Mouse (Mus musculus): Measurements from ENCODE around the gene Sorl1. TPM values are rescaled to one million over a fixed set of nuclear protein-coding genes. Genes with fewer than 3 reads are reported as not detected.

Sorl1 gene
- total RNA-seq, 1 experiment = 24.1 TPM

DNA sequence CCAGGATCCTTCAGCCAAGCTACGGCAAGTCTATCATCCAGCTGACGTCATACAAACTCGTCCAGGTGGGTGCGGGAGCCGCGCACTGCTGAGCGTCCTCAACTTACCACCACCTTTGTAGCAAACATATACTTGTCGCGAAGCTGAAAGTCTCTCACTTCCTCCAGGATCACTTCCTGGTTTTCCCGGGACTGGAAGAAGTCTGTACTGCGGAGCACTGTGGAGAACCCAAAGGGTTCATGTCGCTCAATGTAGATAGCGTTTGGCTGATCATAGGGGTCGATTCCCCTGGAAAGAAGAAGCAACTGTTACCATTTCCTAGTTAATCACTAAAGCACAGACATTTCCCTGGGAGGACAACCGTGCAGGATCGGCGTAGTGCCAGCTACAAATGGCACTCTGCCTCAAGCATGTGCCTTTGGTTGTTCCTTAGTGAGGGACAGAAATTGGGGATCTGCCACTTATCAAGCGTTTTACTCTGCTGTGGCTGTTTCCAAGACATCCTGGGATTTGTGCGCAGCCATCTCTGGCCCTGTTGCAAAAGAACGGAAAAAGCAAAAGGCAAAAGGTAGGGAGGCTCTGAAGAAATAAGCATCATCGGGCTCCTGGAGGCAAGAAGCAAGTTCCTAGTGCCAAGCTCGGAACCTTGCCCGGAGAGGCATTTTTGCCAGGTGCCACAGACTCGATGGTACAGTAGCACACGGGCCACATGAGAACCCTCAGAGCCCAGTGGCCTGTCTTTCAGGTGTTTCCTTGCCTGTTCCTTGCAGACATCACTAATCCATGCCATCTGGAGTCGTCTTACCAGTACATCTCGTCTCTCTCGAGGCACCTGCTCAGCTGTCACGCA is 42.2 kb downstream of the Sorl1 start:
- no peak for DNase-seq (ENCODE audit: low read depth, low spot score)
- Histone ChIP-seq H3K27ac (ENCODE audit: insufficient read depth, low read depth, low read length, poor library complexity, severe bottlenecking) (no peak overlapping the region), H3K4me1 (ENCODE audit: control insufficient read depth in 2 of 2, insufficient read depth in 2 of 2, low read length in 2 of 2, poor library complexity in 1 of 2) (no peaks in the 10 kb centered on the region), H3K9ac (ENCODE audit: insufficient read depth, low read depth, low read length, poor library complexity, severe bottlenecking) (no peak overlapping the region), H3K4me3 (ENCODE audit: insufficient read depth in 1 of 2, low read depth in 1 of 2, low read length in 2 of 2, poor library complexity in 1 of 2, severe bottlenecking in 1 of 2) (no peak overlapping the region), H3K9me3 (ENCODE audit: control insufficient read depth, insufficient read depth, low read depth, low read length) (no peaks in the 10 kb centered on the region), H3K36me3 (ENCODE audit: control insufficient read depth, insufficient read depth, low read length, poor library complexity, severe bottlenecking) (peaks cover 6% of the 10 kb centered on the region)
- in situ Hi-C loops (cut with MboI; ENCODE audit: low sequenced_read_pairs in 2 of 2, unreplicated experiment in 2 of 2) = no loop called here
- TF ChIP-seq HCFC1 (IDR thresholded peaks at IDR 0.05; ENCODE audit: borderline replicate concordance, insufficient read depth, low read length) (no peak), ZC3H11A (IDR thresholded peaks at IDR 0.05; ENCODE audit: borderline replicate concordance, low read depth, low read length) (no peak)

DNA sequence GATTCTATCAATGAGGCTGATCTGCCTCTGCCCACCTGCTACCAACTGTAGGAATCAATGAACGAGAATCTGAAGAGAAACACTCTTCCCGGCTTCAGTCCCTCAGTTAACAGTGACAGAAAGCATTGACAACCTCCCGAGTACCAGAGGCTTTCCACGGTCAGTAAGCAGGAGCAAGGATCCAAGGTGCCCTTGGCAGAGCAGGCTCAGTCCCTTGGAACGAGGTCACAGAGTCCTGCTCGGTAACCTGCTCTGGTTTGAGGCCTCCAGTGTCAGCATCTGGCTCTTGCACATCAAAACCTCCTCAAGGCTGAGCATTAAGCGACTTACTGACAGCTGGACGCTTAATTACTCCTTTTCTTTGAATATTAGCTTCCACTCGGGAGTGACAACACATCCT is 43.4 kb downstream of the Sorl1 start:
- in situ Hi-C loops (cut with MboI; ENCODE audit: low sequenced_read_pairs in 2 of 2, unreplicated experiment in 2 of 2) = no loop called here
- H3K9me3 ChIP-seq (ENCODE audit: control insufficient read depth, insufficient read depth, low read depth, low read length) = no peaks in the 10 kb centered on the region
- DNase-seq (ENCODE audit: low read depth, low spot score) = no peak
- H3K27ac ChIP-seq (ENCODE audit: insufficient read depth, low read depth, low read length, poor library complexity, severe bottlenecking) = no peak overlapping the region
- TF ChIP-seq ZNF384 (IDR thresholded peaks at IDR 0.05; ENCODE audit: low read depth, low read length) = no peak
- TF ChIP-seq MAFK (IDR thresholded peaks at IDR 0.05; ENCODE audit: insufficient read depth, low read depth, low read length) = no peak
- TF ChIP-seq ZC3H11A (IDR thresholded peaks at IDR 0.05; ENCODE audit: borderline replicate concordance, low read depth, low read length) = no peak
- no peak for TF ChIP-seq HCFC1 (IDR thresholded peaks at IDR 0.05; ENCODE audit: borderline replicate concordance, insufficient read depth, low read length)
- no peak for TF ChIP-seq CHD2 (IDR thresholded peaks at IDR 0.05; ENCODE audit: low read depth, low read length)
- peaks cover 6% of the 10 kb centered on the region for H3K36me3 ChIP-seq (ENCODE audit: control insufficient read depth, insufficient read depth, low read length, poor library complexity, severe bottlenecking)
- H3K4me3 ChIP-seq (ENCODE audit: insufficient read depth in 1 of 2, low read depth in 1 of 2, low read length in 2 of 2, poor library complexity in 1 of 2, severe bottlenecking in 1 of 2) = no peak overlapping the region
- no peak overlapping the region for H3K9ac ChIP-seq (ENCODE audit: insufficient read depth, low read depth, low read length, poor library complexity, severe bottlenecking)
- H3K4me1 ChIP-seq (ENCODE audit: control insufficient read depth in 2 of 2, insufficient read depth in 2 of 2, low read length in 2 of 2, poor library complexity in 1 of 2) = no peaks in the 10 kb centered on the region

DNA sequence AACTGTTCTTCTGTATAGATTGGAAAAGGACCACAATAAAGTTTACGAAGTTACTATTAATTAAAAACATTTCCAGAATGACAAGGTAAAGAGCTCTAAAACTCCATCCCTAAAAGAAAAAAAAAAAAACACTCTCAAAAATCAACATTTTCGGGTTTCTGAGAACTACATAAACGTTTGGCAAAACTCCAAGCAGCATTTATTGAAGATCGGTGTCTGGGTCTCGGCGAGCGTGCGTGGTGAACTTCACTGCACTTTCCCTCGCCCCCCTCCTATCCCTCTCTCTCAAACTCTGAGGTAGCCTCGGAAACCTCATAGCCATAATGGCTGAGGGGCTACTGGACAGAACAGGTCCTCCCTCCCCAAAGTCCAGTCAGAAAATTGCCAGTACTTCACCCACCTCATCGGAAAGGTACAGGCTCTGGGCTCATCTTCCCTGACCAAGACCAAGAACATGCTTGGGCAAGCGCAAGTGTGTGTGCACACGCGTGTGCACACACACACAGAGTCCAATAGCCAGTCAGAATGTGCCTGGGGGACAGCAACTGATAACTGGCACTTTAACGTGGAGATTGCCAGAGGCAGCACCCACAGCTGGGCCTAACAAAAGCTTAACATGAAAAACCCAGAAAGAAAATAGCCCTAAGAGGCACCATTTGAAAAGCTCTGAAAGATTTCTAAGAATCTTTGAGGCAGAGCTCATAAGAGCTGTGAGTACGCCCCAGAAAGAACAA is 46.8 kb downstream of the Sorl1 start:
- no peaks in the 10 kb centered on the region for H3K9me3 ChIP-seq (ENCODE audit: control insufficient read depth, insufficient read depth, low read depth, low read length)
- no peak for DNase-seq (ENCODE audit: low read depth, low spot score)
- no peak overlapping the region for H3K9ac ChIP-seq (ENCODE audit: insufficient read depth, low read depth, low read length, poor library complexity, severe bottlenecking)
- no peaks in the 10 kb centered on the region for H3K4me1 ChIP-seq (ENCODE audit: control insufficient read depth in 2 of 2, insufficient read depth in 2 of 2, low read length in 2 of 2, poor library complexity in 1 of 2)
- TF ChIP-seq CHD2 (IDR thresholded peaks at IDR 0.05; ENCODE audit: low read depth, low read length) = no peak
- TF ChIP-seq ZC3H11A (IDR thresholded peaks at IDR 0.05; ENCODE audit: borderline replicate concordance, low read depth, low read length) = no peak
- TF ChIP-seq HCFC1 (IDR thresholded peaks at IDR 0.05; ENCODE audit: borderline replicate concordance, insufficient read depth, low read length) = no peak
- TF ChIP-seq MAFK (IDR thresholded peaks at IDR 0.05; ENCODE audit: insufficient read depth, low read depth, low read length) = no peak
- TF ChIP-seq ZNF384 (IDR thresholded peaks at IDR 0.05; ENCODE audit: low read depth, low read length) = no peak
- H3K4me3 ChIP-seq (ENCODE audit: insufficient read depth in 1 of 2, low read depth in 1 of 2, low read length in 2 of 2, poor library complexity in 1 of 2, severe bottlenecking in 1 of 2) = no peak overlapping the region
- in situ Hi-C loops (cut with MboI; ENCODE audit: low sequenced_read_pairs in 2 of 2, unreplicated experiment in 2 of 2) = no loop called here
- peaks cover 5% of the 10 kb centered on the region for H3K36me3 ChIP-seq (ENCODE audit: control insufficient read depth, insufficient read depth, low read length, poor library complexity, severe bottlenecking)
- H3K27ac ChIP-seq (ENCODE audit: insufficient read depth, low read depth, low read length, poor library complexity, severe bottlenecking) = no peak overlapping the region

- in situ Hi-C loops (cut with MboI; ENCODE audit: low sequenced_read_pairs in 2 of 2, unreplicated experiment in 2 of 2) = no loop called here
Observed at GRCm38 (mm10) chr9:42076256-42076849, 47.7 kb downstream of the Sorl1 start.

More at GRCm38 (mm10) chr9:42076256-42076849, 47.7 kb downstream of the Sorl1 start:
- H3K27ac ChIP-seq (ENCODE audit: insufficient read depth, low read depth, low read length, poor library complexity, severe bottlenecking) = no peak overlapping the region
- no peak for DNase-seq (ENCODE audit: low read depth, low spot score)
- no peak for TF ChIP-seq CHD2 (IDR thresholded peaks at IDR 0.05; ENCODE audit: low read depth, low read length)
- TF ChIP-seq ZNF384 (IDR thresholded peaks at IDR 0.05; ENCODE audit: low read depth, low read length) = no peak
- TF ChIP-seq HCFC1 (IDR thresholded peaks at IDR 0.05; ENCODE audit: borderline replicate concordance, insufficient read depth, low read length) = no peak
- TF ChIP-seq ZC3H11A (IDR thresholded peaks at IDR 0.05; ENCODE audit: borderline replicate concordance, low read depth, low read length) = no peak
- no peak overlapping the region for H3K9ac ChIP-seq (ENCODE audit: insufficient read depth, low read depth, low read length, poor library complexity, severe bottlenecking)
- H3K4me3 ChIP-seq (ENCODE audit: insufficient read depth in 1 of 2, low read depth in 1 of 2, low read length in 2 of 2, poor library complexity in 1 of 2, severe bottlenecking in 1 of 2) = no peak overlapping the region
- no peaks in the 10 kb centered on the region for H3K4me1 ChIP-seq (ENCODE audit: control insufficient read depth in 2 of 2, insufficient read depth in 2 of 2, low read length in 2 of 2, poor library complexity in 1 of 2)
- no peaks in the 10 kb centered on the region for H3K9me3 ChIP-seq (ENCODE audit: control insufficient read depth, insufficient read depth, low read depth, low read length)
- H3K36me3 ChIP-seq (ENCODE audit: control insufficient read depth, insufficient read depth, low read length, poor library complexity, severe bottlenecking) = no peaks in the 10 kb centered on the region; the same call in none of the 2 replicates
